Mouse (Mus musculus) CD4-positive, CD25-positive, alpha-beta regulatory T cell, adult 2 months (primary cell): ENCODE measurements around the gene Mfsd7a.

ENCODE experiments used
- DNase-seq: peaks from one replicate; pipeline ENCODE4 v3.0.0-alpha.2; 2012; ENCODE audit warnings: low read depth, low spot score

Mfsd7a gene

DNA sequence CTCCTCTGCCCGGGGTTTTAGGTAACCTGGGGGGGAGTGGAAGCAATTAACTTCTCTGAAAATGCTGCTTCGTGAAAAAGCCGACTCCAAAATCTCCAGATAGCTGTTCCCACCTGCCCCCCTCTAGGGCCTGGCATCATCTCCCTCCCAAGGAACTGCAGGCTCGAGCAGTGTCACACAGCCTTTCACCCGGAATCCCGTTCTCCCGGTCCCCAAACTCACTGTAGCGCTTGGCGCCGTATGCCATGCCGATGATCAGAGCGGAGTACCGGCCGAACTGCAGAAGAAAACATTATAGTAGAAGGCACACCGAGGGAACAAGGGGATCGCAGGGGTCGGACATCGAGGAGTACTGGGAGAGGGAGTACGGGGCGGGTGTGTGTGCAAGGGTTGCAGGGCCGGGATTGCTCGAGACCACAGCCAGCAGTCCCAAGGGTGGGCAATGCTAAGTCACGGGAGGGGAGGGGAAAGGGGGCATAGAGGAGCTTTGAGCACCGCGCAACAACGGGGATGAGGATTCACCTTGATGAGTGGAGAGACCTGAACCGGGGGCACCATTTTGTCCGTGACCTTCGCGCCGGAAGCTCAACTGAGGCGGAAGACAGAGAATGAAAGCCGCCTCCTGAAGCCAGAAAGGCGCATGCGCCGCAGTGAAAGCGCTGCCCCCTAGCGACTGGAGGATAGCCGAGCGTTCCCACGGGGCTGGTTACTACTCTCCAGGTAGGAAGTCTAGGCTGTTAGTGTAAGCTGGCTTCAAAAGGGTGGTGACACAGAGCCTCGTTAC is 14.7 kb downstream of the Mfsd7a start, which contains the start of gene Atp5k:
Gene Atp5k (minus strand): TSS at position 645 of the 784 bp plus-strand sequence.
- DNase-seq, result peak; percentile 96

DNA sequence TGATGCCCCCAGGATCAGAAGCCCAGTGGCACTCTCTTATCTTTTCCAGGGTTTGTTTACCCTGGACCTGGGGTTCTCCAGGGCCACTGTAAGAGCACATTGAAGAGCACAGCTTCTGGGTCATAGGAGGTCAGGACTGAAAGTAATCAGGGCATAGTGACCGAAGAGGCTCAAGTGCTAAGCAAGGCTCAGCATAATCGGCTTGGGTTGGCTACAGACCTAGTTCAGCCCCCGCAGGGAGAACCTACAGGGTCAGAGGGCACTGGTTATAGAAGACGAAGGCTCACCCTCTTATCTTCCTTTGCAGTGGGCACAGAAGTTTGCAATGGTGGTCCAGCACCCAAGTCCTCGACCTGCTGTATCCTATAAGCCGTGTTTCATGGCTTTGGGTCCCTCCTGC is 17.5 kb downstream of the Mfsd7a start:
- DNase-seq, result no peak

DNA sequence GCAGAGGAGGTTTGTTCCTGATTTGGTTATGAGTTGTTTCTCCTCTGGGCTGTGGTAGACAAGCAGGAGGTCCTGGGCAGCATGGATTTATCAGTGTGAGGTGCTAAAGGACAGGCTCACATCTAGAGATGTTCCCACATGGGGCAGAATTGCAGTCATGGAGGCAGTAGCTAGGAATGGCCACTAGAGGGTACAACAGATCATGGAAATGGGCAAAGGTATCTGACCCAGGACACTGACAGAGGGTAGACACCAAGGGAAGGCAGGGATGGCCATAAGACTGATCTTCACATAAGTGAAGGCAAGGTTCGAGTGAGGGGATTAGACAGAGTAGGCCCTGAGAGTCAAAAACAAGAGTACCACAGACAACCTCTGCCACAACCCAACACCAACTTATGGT is 21.5 kb downstream of the Mfsd7a start:
- DNase-seq, result peak; percentile 64

DNA sequence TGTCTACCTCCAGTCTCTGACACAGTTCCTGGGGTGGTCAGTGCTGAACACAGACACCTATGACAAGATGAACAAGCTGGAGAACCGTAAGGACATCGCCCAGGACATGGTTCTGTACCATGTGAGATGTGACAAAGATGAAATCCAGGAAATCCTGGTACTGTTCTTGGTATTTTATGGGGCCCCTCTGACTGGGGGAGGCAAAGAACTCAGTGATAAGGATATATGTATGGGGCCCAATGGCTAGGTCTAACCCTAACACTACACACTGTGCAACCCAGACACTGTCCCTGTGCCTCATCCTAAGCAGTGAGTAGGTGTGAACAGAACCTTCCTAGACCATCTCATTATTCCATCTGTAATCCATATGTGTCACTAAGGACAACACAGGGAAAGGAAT is 25.3 kb downstream of the Mfsd7a start:
- DNase-seq, result no peak

DNA sequence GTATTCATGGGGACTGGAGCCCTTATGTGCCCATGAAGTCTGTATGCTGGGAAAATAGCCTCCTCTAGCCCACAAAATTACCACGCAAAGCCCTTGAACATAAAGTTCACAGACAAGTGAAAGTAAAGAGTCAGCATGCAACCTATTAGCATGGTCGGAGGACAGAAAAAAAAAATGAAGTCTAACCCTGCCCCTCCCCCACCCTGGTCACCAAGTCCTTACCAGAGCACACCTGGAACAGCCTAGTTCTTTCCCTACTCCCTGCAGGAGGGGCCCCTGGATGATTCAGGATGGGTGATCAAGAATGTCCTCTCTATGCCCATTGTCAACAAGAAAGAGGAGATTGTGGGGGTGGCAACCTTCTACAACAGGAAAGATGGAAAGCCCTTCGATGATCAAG is 25.9 kb downstream of the Mfsd7a start:
- DNase-seq, result no peak

DNA sequence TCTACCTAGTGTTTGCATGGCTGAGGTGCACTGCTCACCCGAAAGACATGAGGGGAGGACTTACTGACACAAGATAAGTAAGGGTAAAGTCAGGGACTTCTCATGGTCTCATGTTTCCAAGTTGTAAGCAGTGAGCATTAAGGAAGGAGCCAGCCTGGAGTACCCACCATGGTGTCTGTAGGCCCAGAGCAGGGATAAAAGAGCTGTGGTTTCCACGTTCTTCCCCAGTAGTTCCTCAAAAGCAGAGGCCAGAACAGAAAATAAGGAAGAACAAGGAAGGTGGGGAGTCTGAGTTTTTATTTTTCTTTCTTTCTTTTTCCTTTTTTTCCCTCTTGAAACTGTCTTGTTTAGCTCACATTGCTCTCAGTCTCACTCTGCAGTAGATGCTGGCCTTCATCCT is 34.0 kb downstream of the Mfsd7a start:
- no peak for DNase-seq

DNA sequence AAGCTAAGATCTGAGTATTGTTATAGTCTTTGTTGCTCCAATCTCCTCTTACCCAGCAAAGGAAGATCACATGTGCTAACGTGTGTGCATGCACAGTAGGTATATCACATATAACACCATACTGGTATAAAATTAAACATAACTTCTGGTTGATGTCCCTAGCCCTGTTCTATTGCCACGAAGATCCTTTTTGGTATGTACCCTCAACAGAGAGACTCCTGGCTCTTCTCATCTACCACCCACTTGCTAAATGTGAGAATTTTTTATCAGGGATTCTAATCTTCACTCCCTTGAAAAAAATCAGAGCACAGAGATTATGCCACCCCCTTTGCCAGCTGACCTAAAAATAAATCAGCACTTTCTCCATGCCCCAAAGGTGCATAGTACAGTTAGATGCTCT is 41.7 kb downstream of the Mfsd7a start:
- DNase-seq, result no peak

DNA sequence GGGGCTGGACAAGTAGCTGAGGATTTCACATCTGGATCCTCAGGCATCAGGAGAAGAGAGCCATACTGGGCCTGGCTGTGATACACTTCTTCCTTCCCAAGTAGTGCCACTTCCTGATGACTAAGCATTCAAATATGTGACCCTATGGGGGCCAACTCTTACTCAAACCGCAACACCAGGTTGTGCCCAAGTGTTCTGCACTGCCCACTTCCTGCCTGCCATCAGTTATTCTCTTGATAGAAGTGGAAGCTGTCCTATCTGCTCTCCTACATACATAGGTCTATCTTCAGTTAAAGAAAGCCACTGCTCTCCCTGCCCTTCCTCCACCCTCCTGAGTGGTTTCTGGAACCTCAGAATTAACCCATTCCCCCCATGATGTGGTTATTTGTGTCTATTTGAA is 43.2 kb downstream of the Mfsd7a start:
- no peak for DNase-seq

DNA sequence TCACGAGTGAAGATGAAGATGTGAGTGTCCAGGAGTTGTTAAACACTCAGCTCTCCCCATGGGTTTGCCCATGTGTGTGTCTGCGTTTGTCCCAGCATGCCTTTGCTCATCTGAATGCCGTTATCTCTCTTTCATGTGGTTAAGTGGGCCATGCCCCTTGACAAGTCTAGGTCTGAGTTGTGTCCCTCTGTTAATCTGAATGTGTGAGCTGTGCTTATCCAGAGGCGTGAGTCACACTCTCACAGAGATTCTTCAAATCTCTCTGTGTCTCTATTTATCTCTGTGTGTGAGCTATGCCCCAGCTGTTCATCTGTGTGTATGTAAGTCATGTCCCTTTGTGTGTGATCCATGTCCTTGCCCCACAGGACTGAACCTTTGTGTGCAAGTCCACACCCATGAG is 45.2 kb downstream of the Mfsd7a start:
- no peak for DNase-seq
